Mouse (Mus musculus): ENCODE data around the gene Hspb11. TPM values are rescaled to one million over a fixed set of nuclear protein-coding genes. Genes with fewer than 3 reads are reported as not detected.

Gene Hspb11
- 3.4 to 26.6 TPM (median 8.9 TPM) in 3 replicates for total RNA-seq (2017)

DNA sequence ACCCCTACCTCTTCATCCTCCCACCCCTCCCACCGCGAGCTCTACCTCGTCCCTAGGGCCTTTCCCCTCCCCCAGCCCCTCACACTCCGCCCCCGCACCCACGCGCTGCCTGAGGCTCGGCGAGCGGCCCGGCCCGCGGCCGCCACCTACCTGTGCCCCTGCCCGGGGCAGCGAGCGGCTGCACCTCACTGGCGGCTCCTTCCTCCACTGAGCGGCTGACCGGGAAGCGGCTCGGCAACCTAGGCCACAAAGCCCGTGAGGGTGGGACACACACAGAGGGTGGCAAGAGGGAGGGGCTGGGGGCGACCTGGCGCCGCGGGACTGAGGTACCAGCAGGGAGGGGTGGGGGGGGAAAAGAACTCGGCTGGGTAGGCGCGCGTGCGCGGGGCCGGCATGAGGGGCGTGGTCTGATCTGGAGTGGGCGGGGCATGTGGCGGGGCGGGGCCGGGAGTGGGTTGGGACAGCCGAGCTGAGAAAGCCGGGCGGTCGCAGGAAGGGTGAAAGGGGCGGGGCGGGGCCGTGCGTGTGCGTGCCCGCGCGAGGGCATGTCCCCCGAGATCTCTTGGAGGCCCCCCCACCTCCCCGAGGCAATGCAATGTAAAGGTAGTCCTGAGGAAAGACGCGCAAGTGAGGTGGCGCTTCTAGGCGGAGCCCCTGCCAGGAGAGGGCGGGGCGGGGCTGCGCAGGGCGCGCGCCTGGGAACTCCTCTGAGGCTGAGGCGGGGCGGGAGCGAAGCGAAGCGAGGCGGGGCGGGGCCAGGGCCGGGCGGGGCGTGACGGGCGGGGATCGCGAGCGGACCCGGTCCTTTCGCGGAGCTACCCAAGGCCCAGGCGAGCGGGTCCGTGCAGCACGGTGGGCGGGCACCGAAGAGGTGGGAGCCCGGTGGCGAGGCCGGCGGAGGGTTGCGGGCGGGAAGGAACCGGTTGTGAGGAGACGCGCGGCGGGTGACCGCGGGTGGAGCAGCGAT is at the start of gene Hspb11, which contains the start of gene Lrrc42:
Hspb11 (plus strand) TSS at position 469 of the 967 bp plus-strand sequence.
Lrrc42 (minus strand) TSS at position 408 of the 967 bp plus-strand sequence.
- ATAC-seq (replicated peaks; ENCODE audit: insufficient number of reproducible peaks, low FRiP score, low TSS enrichment, poor library complexity, severe bottlenecking): peak; percentile 88

DNA sequence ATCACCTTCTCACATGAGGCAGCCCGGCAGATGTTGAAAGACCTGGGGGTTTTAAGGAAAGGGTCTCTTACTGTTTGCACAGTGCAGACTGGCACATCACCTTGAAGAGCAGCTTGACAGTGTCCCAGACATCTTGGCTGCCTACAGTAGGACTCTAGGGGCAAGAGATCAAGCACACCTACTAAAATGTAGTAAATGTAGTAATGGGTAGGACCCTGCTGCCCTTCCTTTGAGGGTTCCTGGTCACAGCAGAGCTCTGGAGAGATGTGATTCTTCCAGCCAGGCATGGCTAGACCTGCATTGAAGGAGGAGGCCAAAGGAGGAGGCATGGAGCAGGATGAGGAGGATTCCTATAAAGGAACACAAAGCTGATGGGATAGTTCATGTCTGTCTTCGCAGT is 46.4 kb upstream of the Hspb11 start:
- no peak for ATAC-seq (replicated peaks; ENCODE audit: insufficient number of reproducible peaks, low FRiP score, low TSS enrichment, poor library complexity, severe bottlenecking)

DNA sequence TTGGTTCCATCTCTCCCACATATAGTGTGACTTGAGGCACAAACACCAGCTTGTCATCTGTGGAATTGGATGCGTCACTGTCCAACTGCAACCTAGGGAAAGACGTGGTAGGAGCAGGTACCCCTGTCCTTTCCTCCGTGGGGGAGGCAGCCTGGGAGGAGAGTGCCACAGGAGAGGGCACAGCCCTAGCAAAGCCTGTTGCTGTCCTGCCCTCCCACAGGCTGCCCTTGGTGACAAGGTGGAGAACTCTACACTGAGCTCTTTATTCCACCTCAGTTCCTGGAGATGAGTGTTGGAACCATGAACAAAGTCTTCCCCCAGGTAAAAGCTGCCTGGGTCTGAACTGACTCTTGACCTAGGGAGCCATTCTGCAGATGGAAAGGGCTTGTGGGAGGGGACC is 44.5 kb upstream of the Hspb11 start, which contains the start of gene Ldlrad1:
Ldlrad1 (plus strand) TSS at position 301 of the 400 bp plus-strand sequence.
- ATAC-seq (replicated peaks; ENCODE audit: insufficient number of reproducible peaks, low FRiP score, low TSS enrichment, poor library complexity, severe bottlenecking): no peak

DNA sequence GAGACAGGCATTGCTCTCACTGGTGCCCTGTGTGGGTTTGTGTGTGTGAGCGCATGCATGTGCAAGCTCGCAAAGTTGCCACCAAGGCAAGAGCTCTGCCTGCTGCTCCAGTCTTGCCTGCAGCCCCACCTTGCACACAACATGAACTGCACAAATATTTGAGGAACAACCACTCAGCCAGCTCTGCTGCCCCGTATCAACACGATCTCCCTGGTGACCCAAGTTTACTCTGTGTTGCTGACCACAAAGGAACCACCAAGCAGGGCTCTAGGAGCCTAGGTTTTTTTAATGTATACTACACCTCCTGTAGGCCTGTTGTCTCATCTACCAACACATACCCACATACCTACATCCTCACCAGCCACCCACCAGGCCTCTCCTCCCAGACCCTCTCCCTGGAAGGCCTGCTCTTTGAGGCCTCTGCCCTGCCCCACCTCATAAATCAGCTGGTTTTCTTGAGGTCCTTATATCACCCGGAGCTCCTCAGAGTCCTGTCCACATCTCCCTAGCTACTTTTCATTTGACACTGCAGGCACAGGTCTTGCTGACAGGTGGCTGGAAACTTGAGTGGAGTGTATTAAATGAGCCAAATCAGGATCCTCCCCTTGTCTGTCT is 42.8 kb upstream of the Hspb11 start:
- ATAC-seq (replicated peaks; ENCODE audit: insufficient number of reproducible peaks, low FRiP score, low TSS enrichment, poor library complexity, severe bottlenecking): no peak

DNA sequence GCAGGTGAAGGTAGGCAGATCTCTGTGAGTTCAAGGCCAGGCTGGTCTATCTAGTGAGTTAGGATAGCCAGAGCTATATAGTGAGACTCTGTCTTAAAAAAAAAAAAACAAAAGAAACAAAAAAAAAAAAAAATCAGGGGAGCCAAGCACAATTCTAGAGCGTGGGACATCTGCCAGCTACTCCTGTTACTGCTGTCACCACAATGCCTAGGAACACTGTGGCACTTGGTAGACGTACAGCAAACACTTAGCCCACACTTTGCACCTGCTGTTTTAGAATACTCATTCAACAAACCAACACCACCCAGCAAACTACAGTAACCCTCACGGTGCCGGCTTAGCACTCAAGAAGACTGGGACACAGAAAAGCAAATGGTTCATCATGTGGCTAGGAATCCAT is 41.9 kb upstream of the Hspb11 start:
- ATAC-seq (replicated peaks; ENCODE audit: insufficient number of reproducible peaks, low FRiP score, low TSS enrichment, poor library complexity, severe bottlenecking): no peak

DNA sequence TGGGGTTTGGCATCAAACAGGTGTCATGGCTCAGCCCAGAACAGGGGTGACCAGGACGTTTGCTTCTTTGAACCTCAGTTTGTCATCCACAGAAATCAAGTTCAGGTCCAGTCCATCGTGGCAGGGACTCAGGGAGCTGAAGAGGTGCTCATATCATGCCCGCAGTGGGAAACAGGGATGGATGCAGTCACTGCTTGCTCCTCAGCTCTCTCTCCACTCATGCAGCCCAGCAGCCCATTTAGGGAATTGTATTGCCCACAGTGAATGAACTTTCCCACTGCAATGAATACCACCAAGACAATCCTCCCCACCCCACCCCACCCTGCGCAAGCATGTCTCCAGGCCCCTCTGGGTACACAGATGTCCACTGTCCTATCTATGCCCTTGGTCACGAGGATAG is 41.5 kb upstream of the Hspb11 start:
- ATAC-seq (replicated peaks; ENCODE audit: insufficient number of reproducible peaks, low FRiP score, low TSS enrichment, poor library complexity, severe bottlenecking): no peak

DNA sequence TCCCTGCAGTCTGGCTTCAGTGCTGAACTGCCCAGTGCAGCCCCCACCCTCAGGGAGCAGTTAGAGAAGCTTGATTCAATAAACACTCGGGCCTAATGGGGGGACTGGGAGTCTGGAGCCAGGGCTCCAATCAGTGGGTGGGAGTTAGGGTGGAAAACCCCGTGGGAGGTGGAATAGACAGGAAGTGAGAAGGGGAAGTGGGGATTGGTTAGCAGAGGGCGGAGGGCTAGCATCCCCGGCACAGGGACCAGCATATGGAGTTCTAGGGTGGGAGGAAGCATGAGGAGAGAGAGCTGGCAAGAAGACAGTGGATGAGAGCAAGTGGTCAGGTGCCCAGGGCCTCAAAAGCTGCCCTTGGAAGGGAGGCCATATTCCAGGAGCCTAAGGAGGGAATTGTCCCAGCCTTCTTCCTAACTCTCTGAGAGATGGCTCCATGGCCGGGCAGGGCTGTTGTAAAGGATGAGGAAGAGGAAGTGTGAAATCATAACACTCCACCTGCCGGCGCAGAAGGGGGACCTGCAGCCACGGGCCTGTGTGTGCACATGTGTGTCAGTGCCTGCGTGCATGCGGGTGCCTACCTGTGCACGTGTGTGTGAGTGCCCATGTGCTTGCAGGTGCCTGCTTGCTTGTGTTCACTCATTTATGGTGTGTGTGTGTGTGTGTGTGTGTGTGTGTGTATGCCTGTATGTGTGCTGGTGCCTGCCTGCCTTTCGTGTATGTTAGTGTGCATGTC is 39.9 kb upstream of the Hspb11 start:
- no peak for ATAC-seq (replicated peaks; ENCODE audit: insufficient number of reproducible peaks, low FRiP score, low TSS enrichment, poor library complexity, severe bottlenecking)

DNA sequence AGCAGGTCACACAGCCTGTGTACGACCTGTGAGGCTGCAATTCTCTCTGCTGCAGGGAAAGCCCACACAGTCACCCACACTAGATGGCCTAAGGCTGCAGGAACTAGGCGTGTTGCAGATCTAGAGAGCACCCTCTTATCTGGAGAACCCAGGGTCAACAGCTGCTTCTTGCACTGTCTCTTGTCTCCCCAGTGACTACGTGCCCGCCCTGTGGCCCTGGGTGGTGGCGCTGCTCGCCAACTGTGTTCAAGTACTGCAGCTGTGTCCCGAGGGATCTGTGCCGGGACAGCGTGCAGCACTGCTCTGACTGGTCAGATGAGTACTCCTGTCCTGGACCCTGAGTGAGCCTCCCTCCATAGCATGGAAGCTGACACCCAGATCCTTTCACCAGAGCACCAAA is 35.8 kb upstream of the Hspb11 start:
- no peak for ATAC-seq (replicated peaks; ENCODE audit: insufficient number of reproducible peaks, low FRiP score, low TSS enrichment, poor library complexity, severe bottlenecking)

DNA sequence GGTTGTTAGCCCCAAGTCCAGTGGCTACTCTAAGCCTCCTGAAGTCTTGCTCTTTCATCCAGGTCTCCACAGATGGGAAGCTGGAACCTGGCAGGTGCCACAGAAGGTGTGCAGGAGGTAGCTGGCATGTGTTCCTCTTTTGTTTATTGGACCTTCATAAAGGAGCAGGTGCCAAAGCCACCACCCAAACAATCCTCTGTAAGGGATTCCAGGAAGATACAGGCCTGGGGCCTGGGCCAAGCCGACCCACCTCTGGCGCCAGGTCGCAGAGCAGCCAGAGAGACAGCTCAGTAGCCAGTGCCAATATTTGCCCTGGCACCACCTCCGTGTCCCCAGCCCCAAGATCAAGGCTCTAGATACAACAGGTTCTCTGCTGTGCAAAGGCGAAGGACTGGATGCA is 31.9 kb upstream of the Hspb11 start:
- no peak for ATAC-seq (replicated peaks; ENCODE audit: insufficient number of reproducible peaks, low FRiP score, low TSS enrichment, poor library complexity, severe bottlenecking)

DNA sequence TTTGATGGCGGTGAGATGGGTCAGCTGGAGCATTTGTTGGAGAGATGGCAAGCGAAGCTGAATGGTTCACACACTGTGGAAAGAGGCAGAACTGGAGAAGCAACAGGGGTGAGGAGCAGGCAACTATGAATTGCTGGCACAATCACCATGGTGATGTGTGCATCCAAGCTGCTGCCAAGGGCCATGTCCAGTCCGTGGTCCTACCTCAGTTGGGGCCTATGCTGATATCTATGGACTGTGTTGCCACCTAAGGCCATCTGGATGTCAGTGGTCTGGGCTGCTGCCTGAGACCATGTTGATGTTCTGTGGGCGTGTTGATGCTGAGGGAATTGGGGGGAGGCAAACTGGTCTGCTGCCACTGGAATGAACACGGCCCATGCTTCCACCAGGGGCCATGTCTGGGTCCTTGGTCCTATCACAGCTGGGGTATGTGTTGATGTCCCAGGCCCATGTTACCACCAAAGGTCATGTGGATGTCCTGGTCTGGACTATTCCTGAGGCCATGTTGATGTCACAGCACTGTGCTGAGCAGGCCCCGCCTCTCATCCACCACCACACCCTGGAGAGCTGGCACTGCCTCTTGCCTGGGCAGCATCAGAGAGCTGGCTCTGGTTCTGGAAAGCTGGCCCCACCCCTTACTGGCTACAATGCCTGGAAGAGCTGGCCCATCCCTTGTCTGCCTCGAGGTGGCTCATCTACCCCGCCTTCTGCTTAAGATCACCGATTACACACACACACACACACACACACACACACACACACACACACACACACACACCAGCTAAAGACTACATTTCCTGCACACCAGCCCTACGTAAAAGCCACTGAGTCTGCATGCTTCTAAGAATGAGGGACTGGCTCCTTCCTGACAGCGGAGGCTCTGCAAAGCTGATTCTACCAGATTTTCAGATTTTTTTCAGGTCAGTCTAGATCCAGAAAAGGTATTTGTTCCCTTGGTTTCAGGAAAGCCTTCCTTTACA is 29.9 kb upstream of the Hspb11 start:
- no peak for ATAC-seq (replicated peaks; ENCODE audit: insufficient number of reproducible peaks, low FRiP score, low TSS enrichment, poor library complexity, severe bottlenecking)

DNA sequence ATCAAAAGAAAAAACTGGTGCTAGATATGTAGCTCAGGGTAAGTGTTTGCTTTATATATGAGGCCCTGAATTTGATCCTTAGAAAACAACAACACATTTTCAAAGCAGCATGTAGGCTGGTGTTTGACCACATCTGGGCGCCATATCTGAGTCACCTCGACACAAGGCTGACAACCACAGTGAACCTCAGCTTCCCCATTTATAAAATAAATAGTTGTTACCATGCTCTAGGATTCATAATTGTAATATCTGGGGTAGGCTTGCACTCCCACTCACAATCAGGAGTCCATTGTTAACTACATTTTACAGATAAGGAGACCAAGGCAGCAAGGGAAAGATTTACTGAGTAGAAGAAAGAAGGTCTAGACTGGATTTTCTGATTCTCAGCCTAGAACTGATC is 27.1 kb upstream of the Hspb11 start:
- ATAC-seq (replicated peaks; ENCODE audit: insufficient number of reproducible peaks, low FRiP score, low TSS enrichment, poor library complexity, severe bottlenecking): no peak

DNA sequence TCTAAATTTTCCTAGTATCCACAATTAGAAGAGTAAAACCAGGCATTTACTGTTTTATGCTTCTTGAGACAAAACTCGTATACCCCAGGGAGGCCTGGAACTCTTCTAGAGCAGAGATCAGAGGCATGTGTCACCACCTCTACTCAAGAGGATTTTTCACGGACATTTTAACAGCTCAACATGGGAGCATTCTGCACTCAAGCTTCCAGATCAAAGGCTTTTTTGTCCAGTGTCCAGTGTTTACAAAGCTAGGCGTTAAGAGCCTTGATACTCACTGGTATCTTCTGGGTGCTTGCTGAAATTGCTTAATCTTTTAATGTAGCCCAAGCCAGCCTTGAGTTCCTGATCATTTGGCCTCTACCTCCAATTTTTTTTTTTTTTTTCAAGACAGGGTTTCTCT is 21.2 kb upstream of the Hspb11 start:
- ATAC-seq (replicated peaks; ENCODE audit: insufficient number of reproducible peaks, low FRiP score, low TSS enrichment, poor library complexity, severe bottlenecking): no peak

DNA sequence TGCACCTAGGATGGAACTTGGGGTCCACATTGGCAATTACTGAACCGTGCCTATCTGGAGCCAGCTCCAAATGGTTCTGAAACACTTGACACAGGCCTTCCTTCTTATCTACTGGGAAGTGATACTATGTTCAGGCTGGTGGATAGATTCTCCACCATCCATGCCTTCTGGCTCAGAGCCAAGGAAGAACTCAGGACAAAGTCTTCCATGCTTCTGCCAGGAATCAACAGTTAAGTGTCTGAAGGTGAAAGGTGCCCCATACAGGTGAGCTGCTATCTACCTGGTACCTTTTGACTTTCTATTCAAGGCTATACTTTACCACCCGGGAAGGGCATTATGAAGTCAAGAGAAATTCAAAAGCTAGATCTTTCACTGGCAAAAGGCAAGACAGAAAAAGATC is 15.1 kb upstream of the Hspb11 start:
- ATAC-seq (replicated peaks; ENCODE audit: insufficient number of reproducible peaks, low FRiP score, low TSS enrichment, poor library complexity, severe bottlenecking): no peak

DNA sequence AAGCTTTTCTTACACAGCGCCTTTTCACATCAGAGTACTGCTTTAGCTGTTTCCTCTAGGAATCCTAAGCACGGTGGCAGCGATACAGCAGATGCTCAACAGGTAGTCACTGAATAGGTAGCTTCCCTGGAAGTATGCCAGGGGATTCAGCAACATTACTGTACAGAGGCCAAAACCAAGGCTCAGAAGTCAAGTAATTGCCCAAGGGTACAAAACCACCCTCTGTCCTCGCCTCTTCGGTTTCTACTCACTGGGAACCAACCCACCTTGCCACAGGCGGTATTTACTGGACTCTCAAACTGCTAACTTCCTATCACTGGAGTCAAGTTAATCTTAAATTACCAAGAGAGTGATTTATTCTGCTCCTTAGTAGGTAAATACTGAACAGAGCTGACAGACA is 13.2 kb upstream of the Hspb11 start:
- ATAC-seq (replicated peaks; ENCODE audit: insufficient number of reproducible peaks, low FRiP score, low TSS enrichment, poor library complexity, severe bottlenecking): no peak

DNA sequence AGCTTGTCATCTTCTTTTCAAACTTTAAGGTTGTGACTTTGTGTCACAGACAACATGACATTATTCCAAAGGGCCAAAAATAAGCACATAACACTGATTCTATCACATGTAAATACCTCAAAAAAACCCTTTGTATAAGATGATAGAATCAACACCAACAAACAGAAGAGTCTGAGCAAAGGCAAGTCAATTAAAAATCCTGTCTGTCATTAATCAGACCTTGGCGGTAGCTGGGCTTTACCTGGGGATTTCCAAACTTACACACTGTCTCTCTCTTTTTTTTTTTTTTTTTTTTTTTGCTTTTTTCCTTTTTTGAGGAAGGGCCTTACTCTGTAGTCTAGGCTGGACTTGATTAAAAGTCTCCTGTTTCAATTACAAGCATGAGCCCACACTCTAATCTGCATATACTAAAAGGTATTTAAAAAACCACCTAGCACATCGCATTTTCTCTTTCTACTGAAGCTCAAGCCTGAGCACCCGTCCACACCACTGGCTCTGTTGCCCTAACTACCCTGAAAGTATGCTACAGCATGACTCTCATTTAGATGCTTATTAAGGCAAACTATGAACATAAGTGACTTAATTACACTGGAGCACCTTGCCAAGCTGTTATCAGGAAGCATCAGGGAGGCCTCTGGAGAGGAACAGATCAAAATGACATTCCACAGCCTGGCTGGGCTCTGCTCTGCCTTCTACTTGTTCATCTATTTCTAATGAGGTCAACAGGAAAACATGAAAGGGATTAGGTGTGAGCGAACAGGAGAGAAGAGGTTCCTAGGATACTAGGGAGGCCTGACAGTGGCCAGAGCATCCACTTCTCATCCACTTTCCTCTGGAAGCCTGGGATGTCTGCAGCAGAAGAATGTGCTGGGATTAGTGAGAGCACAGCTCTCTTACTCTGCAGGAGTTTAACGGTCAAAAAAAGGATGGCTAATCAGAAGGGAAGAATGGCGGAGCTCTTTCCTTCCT is 9.7 kb upstream of the Hspb11 start:
- no peak for ATAC-seq (replicated peaks; ENCODE audit: insufficient number of reproducible peaks, low FRiP score, low TSS enrichment, poor library complexity, severe bottlenecking)

DNA sequence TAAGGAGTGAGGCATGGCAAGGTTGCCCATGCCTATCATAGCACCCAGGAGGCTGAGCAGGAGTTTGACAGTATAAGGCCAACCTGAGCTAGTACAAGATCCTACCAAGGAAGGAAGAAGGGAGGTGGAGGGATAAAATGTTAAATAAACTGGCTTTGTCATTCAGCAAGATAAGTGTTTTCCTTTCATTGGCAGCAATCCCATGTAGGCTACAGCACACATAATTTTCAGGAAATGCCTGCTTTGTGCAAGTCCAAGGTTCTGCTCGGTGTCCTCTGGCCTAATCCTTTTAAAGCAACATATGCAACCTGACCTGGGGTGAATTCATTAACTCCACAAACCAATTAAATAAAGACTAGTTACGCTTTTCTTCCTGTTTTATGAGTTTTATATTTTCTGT is 8.0 kb upstream of the Hspb11 start:
- ATAC-seq (replicated peaks; ENCODE audit: insufficient number of reproducible peaks, low FRiP score, low TSS enrichment, poor library complexity, severe bottlenecking): no peak

DNA sequence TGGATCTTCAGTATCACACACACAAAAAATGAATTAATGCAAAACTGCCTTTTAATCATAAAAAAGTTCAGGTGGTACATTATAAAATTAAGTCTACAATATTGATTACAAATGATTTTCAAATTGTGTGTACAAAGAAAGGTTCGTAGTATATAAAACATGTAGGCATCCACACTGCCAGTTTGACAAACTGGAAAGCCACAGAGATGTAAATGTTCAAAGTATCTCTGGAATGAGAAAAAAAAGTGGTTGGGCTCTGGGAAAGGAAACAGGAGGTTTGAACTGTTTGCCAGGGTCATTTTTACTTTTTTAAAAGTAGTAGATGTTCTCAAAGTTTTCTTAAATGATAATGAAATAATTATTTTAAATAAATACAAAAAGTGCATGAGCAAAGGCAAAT is 7.4 kb upstream of the Hspb11 start:
- ATAC-seq (replicated peaks; ENCODE audit: insufficient number of reproducible peaks, low FRiP score, low TSS enrichment, poor library complexity, severe bottlenecking): no peak
